Mouse (Mus musculus): ENCODE measurements around the gene Kcng1. TPM values are rescaled to one million over a fixed set of nuclear protein-coding genes. Genes with fewer than 3 reads are reported as not detected.

Gene Kcng1
- polyA plus RNA-seq, 1 experiment from 2014 or later: 1.1 TPM

- peak overlapping the region; percentile 99 for H3K4me2 ChIP-seq (ENCODE audit: low read depth, low read length)
- H3K27ac ChIP-seq (replicated peaks; ENCODE audit: low read depth, low read length): no peak overlapping the region; the same call in 1 of the 2 replicates
- no peak for ATAC-seq (ENCODE audit: low read depth)
- peaks cover 28% of the 10 kb centered on the region for H3K36me3 ChIP-seq (ENCODE audit: control insufficient read depth, insufficient read depth, low read length)
- H3K9ac ChIP-seq (ENCODE audit: low read depth, low read length): peak overlapping the region; percentile 95
- no peaks in the 10 kb centered on the region for H3K27me3 ChIP-seq (replicated peaks; ENCODE audit: control insufficient read depth, insufficient read depth, low read length)
- H3K4me3 ChIP-seq (ENCODE audit: low read depth, low read length): peak overlapping the region; percentile 100
- WGBS: 79% methylated on average over 18 of the region's 33 CpGs
- no peaks in the 10 kb centered on the region for H3K9me3 ChIP-seq (ENCODE audit: control insufficient read depth, low read length)
- H3K4me1 ChIP-seq (ENCODE audit: control insufficient read depth, insufficient read depth, low read length): peaks cover 18% of the 10 kb centered on the region
- no peak for DNase-seq (ENCODE audit: low spot score)
Observed at GRCm38 (mm10) chr2:168231471-168231829, 50.1 kb downstream of the Kcng1 start.

- peaks cover 33% of the 10 kb centered on the region for H3K36me3 ChIP-seq (ENCODE audit: control insufficient read depth, insufficient read depth, low read length)
- H3K4me1 ChIP-seq (ENCODE audit: control insufficient read depth, insufficient read depth, low read length): peaks cover 18% of the 10 kb centered on the region
- DNase-seq (ENCODE audit: low spot score) (no peak), ATAC-seq (ENCODE audit: low read depth) (peak; percentile 62)
- peak overlapping the region; percentile 99 for H3K4me2 ChIP-seq (ENCODE audit: low read depth, low read length)
- no peaks in the 10 kb centered on the region for H3K9me3 ChIP-seq (ENCODE audit: control insufficient read depth, low read length)
- peak overlapping the region; percentile 95 for H3K9ac ChIP-seq (ENCODE audit: low read depth, low read length)
- peak overlapping the region; percentile 93 for H3K27ac ChIP-seq (replicated peaks; ENCODE audit: low read depth, low read length)
- peak overlapping the region; percentile 100 for H3K4me3 ChIP-seq (ENCODE audit: low read depth, low read length)
- WGBS: under 1% methylated on average over 21 of the region's 105 CpGs
- H3K27me3 ChIP-seq (replicated peaks; ENCODE audit: control insufficient read depth, insufficient read depth, low read length): no peaks in the 10 kb centered on the region
Observed at GRCm38 (mm10) chr2:168230773-168231470, 50.6 kb downstream of the Kcng1 start.

- ATAC-seq (ENCODE audit: low read depth): peak; percentile 89
- DNase-seq (ENCODE audit: low spot score): peak; percentile 94
- peaks cover 18% of the 10 kb centered on the region for H3K4me1 ChIP-seq (ENCODE audit: control insufficient read depth, insufficient read depth, low read length)
- H3K4me2 ChIP-seq (ENCODE audit: low read depth, low read length): peak within 1 kb of the TSS; percentile 99
- H3K27me3 ChIP-seq (replicated peaks; ENCODE audit: control insufficient read depth, insufficient read depth, low read length): no peaks in the 10 kb centered on the region
- no peaks in the 10 kb centered on the region for H3K9me3 ChIP-seq (ENCODE audit: control insufficient read depth, low read length)
- WGBS: 0% methylated on average over 61 of the region's 73 CpGs
- peaks cover 41% of the 10 kb centered on the region for H3K36me3 ChIP-seq (ENCODE audit: control insufficient read depth, insufficient read depth, low read length)
- H3K27ac ChIP-seq (replicated peaks; ENCODE audit: low read depth, low read length): peak within 1 kb of the TSS; percentile 93
- peak within 1 kb of the TSS; percentile 95 for H3K9ac ChIP-seq (ENCODE audit: low read depth, low read length)
- H3K4me3 ChIP-seq (ENCODE audit: low read depth, low read length): peak within 1 kb of the TSS; percentile 100
Observed at GRCm38 (mm10) chr2:168230026-168230728, 51.4 kb downstream of the Kcng1 start, which contains the start of the genes Gm20716, Dpm1 and Mocs3. Gene Gm20716 (minus strand): TSS chr2:168230364. Gene Dpm1 (minus strand): TSS chr2:168230591. Gene Mocs3 (plus strand): TSS chr2:168230622.

GRCm38 (mm10) chr2:168229116-168230025 lies 52.2 kb downstream of the Kcng1 start:
- Histone ChIP-seq H3K36me3 (ENCODE audit: control insufficient read depth, insufficient read depth, low read length) (peaks cover 49% of the 10 kb centered on the region), H3K4me3 (ENCODE audit: low read depth, low read length) (peak overlapping the region; percentile 100), H3K4me1 (ENCODE audit: control insufficient read depth, insufficient read depth, low read length) (peaks cover 18% of the 10 kb centered on the region), H3K27me3 (replicated peaks; ENCODE audit: control insufficient read depth, insufficient read depth, low read length) (no peaks in the 10 kb centered on the region), H3K4me2 (ENCODE audit: low read depth, low read length) (peak overlapping the region; percentile 99), H3K27ac (replicated peaks; ENCODE audit: low read depth, low read length) (peak overlapping the region; percentile 93), H3K9ac (ENCODE audit: low read depth, low read length) (peak overlapping the region; percentile 95), H3K9me3 (ENCODE audit: control insufficient read depth, low read length) (no peaks in the 10 kb centered on the region)
- ATAC-seq (ENCODE audit: low read depth) (0 out of 2 replicates have a peak, but pooled peaks have one; percentile 1), DNase-seq (ENCODE audit: low spot score) (no peak)
- 19% methylated on average over 41 of the region's 41 CpGs for WGBS

- DNase-seq (ENCODE audit: low spot score) (no peak), ATAC-seq (ENCODE audit: low read depth) (no peak)
- H3K9me3 ChIP-seq (ENCODE audit: control insufficient read depth, low read length): no peaks in the 10 kb centered on the region
- no peaks in the 10 kb centered on the region for H3K27me3 ChIP-seq (replicated peaks; ENCODE audit: control insufficient read depth, insufficient read depth, low read length)
- no peak overlapping the region for H3K4me2 ChIP-seq (ENCODE audit: low read depth, low read length)
- H3K4me3 ChIP-seq (ENCODE audit: low read depth, low read length): no peak overlapping the region
- WGBS: 90% methylated on average over 6 of the region's 6 CpGs
- no peak overlapping the region for H3K27ac ChIP-seq (replicated peaks; ENCODE audit: low read depth, low read length)
- H3K4me1 ChIP-seq (ENCODE audit: control insufficient read depth, insufficient read depth, low read length): 0 out of 2 replicates have a peak, but pooled peaks cover under 1% of the 10 kb centered on the region
- H3K9ac ChIP-seq (ENCODE audit: low read depth, low read length): no peak overlapping the region
- peaks cover 78% of the 10 kb centered on the region for H3K36me3 ChIP-seq (ENCODE audit: control insufficient read depth, insufficient read depth, low read length)
Observed at GRCm38 (mm10) chr2:168223326-168223725, 58.2 kb downstream of the Kcng1 start.

- H3K27ac ChIP-seq (replicated peaks; ENCODE audit: low read depth, low read length): no peak overlapping the region
- no peaks in the 10 kb centered on the region for H3K27me3 ChIP-seq (replicated peaks; ENCODE audit: control insufficient read depth, insufficient read depth, low read length)
- H3K4me2 ChIP-seq (ENCODE audit: low read depth, low read length): no peak overlapping the region
- 49% methylated on average over 5 of the region's 5 CpGs for WGBS
- ATAC-seq (ENCODE audit: low read depth) (no peak), DNase-seq (ENCODE audit: low spot score) (no peak)
- no peak overlapping the region for H3K4me3 ChIP-seq (ENCODE audit: low read depth, low read length)
- no peaks in the 10 kb centered on the region for H3K4me1 ChIP-seq (ENCODE audit: control insufficient read depth, insufficient read depth, low read length)
- H3K9ac ChIP-seq (ENCODE audit: low read depth, low read length): no peak overlapping the region
- H3K9me3 ChIP-seq (ENCODE audit: control insufficient read depth, low read length): no peaks in the 10 kb centered on the region
- peaks cover 88% of the 10 kb centered on the region for H3K36me3 ChIP-seq (ENCODE audit: control insufficient read depth, insufficient read depth, low read length)
Observed at GRCm38 (mm10) chr2:168213788-168214397, 67.6 kb downstream of the Kcng1 start.
